Mouse (Mus musculus): ENCODE measurements around the gene Hbb-bs. TPM values are rescaled to one million over a fixed set of nuclear protein-coding genes. Genes with fewer than 3 reads are reported as not detected.
"Not testable (repeated sequence)": the region's sequence is repeated elsewhere in the genome, so short reads cannot be mapped to it uniquely, and the experiment has no call there.

The Hbb-bs gene
- polyA plus RNA-seq, 1 experiment from 2014 or later, result 4,248 TPM

- no peak within 1 kb of the TSS for H3K4me2 ChIP-seq (replicated peaks)
- no peaks in the 10 kb centered on the region for H3K9me3 ChIP-seq (ENCODE audit: control insufficient read depth, low read length)
- DNase-seq (ENCODE audit: low spot score), result no peak
- H3K36me3 ChIP-seq (replicated peaks; ENCODE audit: control insufficient read depth, insufficient read depth), result no peaks in the 10 kb centered on the region
- no peak for ATAC-seq (ENCODE audit: low FRiP score)
- H3K4me3 ChIP-seq (replicated peaks; ENCODE audit: low read length), result no peak within 1 kb of the TSS
- no peaks in the 10 kb centered on the region for H3K4me1 ChIP-seq (replicated peaks; ENCODE audit: control insufficient read depth, insufficient read depth, low read length)
- H3K27me3 ChIP-seq (ENCODE audit: control insufficient read depth, insufficient read depth, low read length), result no peaks in the 10 kb centered on the region
- 56% methylated on average over 2 of the region's 2 CpGs for WGBS
- H3K9ac ChIP-seq, result no peak within 1 kb of the TSS
- H3K27ac ChIP-seq, result no peak within 1 kb of the TSS
Observed at GRCm38 (mm10) chr7:103853090-103853489, 25.2 kb upstream of the Hbb-bs start, which contains the start of gene Hbb-y. Hbb-y (minus strand) TSS chr7:103853216.

DNA sequence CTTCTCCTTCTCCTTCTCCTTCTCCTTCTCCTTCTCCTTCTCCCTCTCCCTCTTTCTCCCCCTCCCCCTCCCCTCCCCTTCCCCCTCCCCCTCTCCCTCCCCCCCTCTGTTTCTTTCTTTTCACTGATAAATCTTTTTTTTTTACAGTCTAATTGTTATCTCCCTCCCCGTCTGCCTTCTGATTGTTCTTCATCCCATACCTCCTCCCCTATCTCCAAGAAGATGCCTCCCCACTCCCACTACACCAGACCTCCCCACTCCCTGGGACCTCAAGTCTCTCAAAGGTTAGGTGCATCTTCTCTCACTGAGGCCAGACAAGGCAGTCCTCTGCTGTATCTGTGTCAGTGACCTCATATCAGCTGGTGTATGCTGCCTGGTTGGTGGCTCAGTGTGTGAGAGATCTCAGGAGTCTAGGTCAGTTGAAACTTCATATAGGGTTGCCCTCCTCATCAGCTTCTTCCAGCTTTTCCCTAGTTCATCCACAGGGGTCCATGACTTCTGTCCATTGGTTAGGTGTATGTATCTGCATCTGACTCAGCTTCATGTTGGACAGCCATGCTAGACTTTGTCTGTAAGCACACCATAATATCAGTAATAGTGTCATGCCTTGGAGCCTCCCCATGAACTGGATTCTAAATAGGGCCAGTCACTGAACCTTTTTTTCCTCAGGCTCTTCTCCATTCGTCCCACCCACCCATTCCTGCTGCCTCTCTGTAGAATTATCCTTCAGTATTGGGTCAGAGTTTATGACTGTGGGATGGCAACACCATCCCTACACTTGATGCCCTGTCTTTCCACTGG is 16.8 kb upstream of the Hbb-bs start:
- 60% methylated on average over 1 of the region's 2 CpGs for WGBS
- ATAC-seq (ENCODE audit: low FRiP score) (no peak), DNase-seq (ENCODE audit: low spot score) (no peak)
- Histone ChIP-seq H3K4me2 (replicated peaks) (no peak overlapping the region), H3K36me3 (replicated peaks; ENCODE audit: control insufficient read depth, insufficient read depth) (no peaks in the 10 kb centered on the region), H3K9ac (no peak overlapping the region), H3K9me3 (ENCODE audit: control insufficient read depth, low read length) (no peaks in the 10 kb centered on the region), H3K27ac (no peak overlapping the region), H3K4me1 (replicated peaks; ENCODE audit: control insufficient read depth, insufficient read depth, low read length) (no peaks in the 10 kb centered on the region), H3K4me3 (replicated peaks; ENCODE audit: low read length) (no peak overlapping the region), H3K27me3 (ENCODE audit: control insufficient read depth, insufficient read depth, low read length) (no peaks in the 10 kb centered on the region)

DNA sequence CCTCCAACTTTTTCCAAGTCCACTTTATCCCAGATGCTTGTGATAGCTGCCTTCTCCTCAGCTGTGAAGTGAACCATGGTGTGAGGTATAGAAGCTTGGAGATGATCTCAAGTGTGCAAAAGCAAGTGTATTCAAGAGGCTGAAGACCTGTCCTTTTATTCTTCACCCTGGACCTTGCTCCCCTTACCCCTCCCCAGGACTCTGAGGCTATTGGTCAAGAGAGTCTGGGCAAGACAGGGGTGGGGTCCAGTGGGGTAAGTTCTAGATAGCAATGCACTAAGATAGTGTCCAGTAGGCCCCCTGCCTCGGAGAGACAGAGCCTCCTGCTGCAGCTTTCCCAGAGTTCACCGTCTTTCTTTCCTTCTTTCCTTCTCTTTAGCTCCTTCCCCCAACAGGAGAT is 15.1 kb upstream of the Hbb-bs start, which contains the start of gene Hbb-bh1:
TSS of gene Hbb-bh1 (minus strand) at position 131 of the 400 bp plus-strand sequence.
- 92% methylated on average over 2 of the region's 2 CpGs for WGBS
- Histone ChIP-seq H3K4me1 (replicated peaks; ENCODE audit: control insufficient read depth, insufficient read depth, low read length) (no peaks in the 10 kb centered on the region), H3K9me3 (ENCODE audit: control insufficient read depth, low read length) (no peaks in the 10 kb centered on the region), H3K4me3 (replicated peaks; ENCODE audit: low read length) (no peak within 1 kb of the TSS), H3K27me3 (ENCODE audit: control insufficient read depth, insufficient read depth, low read length) (no peaks in the 10 kb centered on the region), H3K27ac (no peak within 1 kb of the TSS), H3K4me2 (replicated peaks) (no peak within 1 kb of the TSS), H3K9ac (no peak within 1 kb of the TSS), H3K36me3 (replicated peaks; ENCODE audit: control insufficient read depth, insufficient read depth) (no peaks in the 10 kb centered on the region)
- ATAC-seq (ENCODE audit: low FRiP score) (no peak), DNase-seq (ENCODE audit: low spot score) (no peak)

GRCm38 (mm10) chr7:103840268-103840667 is 12.4 kb upstream of the Hbb-bs start, which contains the start of gene Hbb-bh2:
Hbb-bh2 (minus strand) TSS chr7:103840520.
- Histone ChIP-seq H3K27me3 (ENCODE audit: control insufficient read depth, insufficient read depth, low read length) (no peaks in the 10 kb centered on the region), H3K9ac (no peak within 1 kb of the TSS), H3K4me3 (replicated peaks; ENCODE audit: low read length) (no peak within 1 kb of the TSS), H3K9me3 (ENCODE audit: control insufficient read depth, low read length) (no peaks in the 10 kb centered on the region), H3K27ac (no peak within 1 kb of the TSS), H3K36me3 (replicated peaks; ENCODE audit: control insufficient read depth, insufficient read depth) (no peaks in the 10 kb centered on the region), H3K4me1 (replicated peaks; ENCODE audit: control insufficient read depth, insufficient read depth, low read length) (no peaks in the 10 kb centered on the region), H3K4me2 (replicated peaks) (no peak within 1 kb of the TSS)
- WGBS, result 78% methylated on average over 3 of the region's 3 CpGs
- ATAC-seq (ENCODE audit: low FRiP score), result no peak
- DNase-seq (ENCODE audit: low spot score), result no peak

GRCm38 (mm10) chr7:103827139-103827538 is 757 bp downstream of the Hbb-bs start:
- H3K9ac ChIP-seq; H3K9me3 ChIP-seq (ENCODE audit: control insufficient read depth, low read length); H3K4me1 ChIP-seq (replicated peaks; ENCODE audit: control insufficient read depth, insufficient read depth, low read length); H3K27ac ChIP-seq; H3K4me2 ChIP-seq (replicated peaks); H3K36me3 ChIP-seq (replicated peaks; ENCODE audit: control insufficient read depth, insufficient read depth); DNase-seq (ENCODE audit: low spot score); ATAC-seq (ENCODE audit: low FRiP score); H3K27me3 ChIP-seq (ENCODE audit: control insufficient read depth, insufficient read depth, low read length); H3K4me3 ChIP-seq (replicated peaks; ENCODE audit: low read length): not testable (repeated sequence)
- no CpG with 5 or more reads among the region's 2 CpGs for WGBS

DNA sequence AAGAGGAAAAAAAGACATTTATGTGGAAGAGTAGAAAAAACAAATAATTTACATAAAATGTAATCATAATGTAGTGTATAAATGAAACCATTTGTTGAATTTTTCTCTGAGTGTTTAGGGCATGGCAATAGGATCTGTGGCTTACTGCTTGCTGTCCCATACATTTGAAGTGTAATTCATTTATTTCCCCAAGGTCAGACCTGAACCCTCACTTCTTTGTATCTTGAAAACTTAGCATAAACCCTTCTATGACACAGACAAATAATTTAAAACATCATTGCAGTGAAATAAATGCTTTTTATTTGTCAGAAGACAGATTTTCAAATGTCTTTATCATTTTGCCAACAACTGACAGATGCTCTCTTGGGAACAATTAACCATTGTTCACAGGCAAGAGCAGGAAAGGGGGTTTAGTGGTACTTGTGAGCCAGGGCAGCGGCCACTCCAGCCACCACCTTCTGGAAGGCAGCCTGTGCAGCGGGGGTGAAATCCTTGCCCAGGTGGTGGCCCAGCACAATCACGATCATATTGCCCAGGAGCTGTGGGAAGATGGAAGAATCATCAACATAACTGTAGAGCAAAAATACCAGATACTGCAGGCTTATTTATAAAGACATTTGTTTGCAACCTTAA is 1.5 kb downstream of the Hbb-bs start:
- no peaks in the 10 kb centered on the region for H3K36me3 ChIP-seq (replicated peaks; ENCODE audit: control insufficient read depth, insufficient read depth)
- H3K4me2 ChIP-seq (replicated peaks), result no peak overlapping the region
- ATAC-seq (ENCODE audit: low FRiP score), result no peak
- 54% methylated on average over 3 of the region's 3 CpGs for WGBS
- H3K9ac ChIP-seq, result no peak overlapping the region
- no peaks in the 10 kb centered on the region for H3K9me3 ChIP-seq (ENCODE audit: control insufficient read depth, low read length)
- no peaks in the 10 kb centered on the region for H3K27me3 ChIP-seq (ENCODE audit: control insufficient read depth, insufficient read depth, low read length)
- no peak overlapping the region for H3K27ac ChIP-seq
- no peaks in the 10 kb centered on the region for H3K4me1 ChIP-seq (replicated peaks; ENCODE audit: control insufficient read depth, insufficient read depth, low read length)
- no peak for DNase-seq (ENCODE audit: low spot score)
- no peak overlapping the region for H3K4me3 ChIP-seq (replicated peaks; ENCODE audit: low read length)

DNA sequence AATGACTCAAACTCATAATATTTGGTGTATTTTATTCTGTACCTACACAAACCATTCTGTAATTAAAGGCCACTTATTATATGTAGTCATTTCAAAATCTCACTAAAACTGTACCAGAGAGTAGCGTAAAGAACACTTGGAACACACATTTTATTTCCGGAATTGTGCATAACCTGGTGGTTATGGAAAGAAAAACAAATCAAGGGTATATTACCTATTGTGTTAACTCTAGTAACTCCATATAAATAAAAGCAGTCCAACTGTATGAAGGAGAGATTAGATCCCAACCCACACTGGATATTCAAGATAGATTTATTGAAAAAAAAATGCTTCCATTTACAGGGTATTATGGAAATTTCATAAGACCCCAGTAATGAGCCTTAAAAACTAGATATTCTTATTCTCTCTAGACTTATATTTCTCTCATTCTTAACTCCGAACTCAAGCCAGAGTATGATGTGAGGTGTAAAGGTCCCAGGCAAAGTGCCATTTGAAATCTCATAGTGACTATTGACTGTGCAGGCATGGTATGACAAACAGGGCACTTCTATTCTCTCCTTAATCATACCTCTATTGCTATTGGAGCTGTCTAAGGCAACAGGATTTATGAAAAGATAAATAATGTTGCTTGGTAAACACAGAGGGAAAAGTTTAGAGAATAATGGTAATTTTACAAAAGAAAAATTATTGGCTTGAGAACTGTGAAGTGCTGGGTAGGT is 2.2 kb downstream of the Hbb-bs start:
- Histone ChIP-seq H3K27me3 (ENCODE audit: control insufficient read depth, insufficient read depth, low read length) (no peaks in the 10 kb centered on the region), H3K4me1 (replicated peaks; ENCODE audit: control insufficient read depth, insufficient read depth, low read length) (no peaks in the 10 kb centered on the region), H3K27ac (no peak overlapping the region), H3K36me3 (replicated peaks; ENCODE audit: control insufficient read depth, insufficient read depth) (no peaks in the 10 kb centered on the region), H3K9me3 (ENCODE audit: control insufficient read depth, low read length) (no peaks in the 10 kb centered on the region), H3K4me2 (replicated peaks) (no peak overlapping the region), H3K9ac (no peak overlapping the region), H3K4me3 (replicated peaks; ENCODE audit: low read length) (no peak overlapping the region)
- no peak for DNase-seq (ENCODE audit: low spot score)
- 93% methylated on average over 3 of the region's 3 CpGs for WGBS
- no peak for ATAC-seq (ENCODE audit: low FRiP score)

DNA sequence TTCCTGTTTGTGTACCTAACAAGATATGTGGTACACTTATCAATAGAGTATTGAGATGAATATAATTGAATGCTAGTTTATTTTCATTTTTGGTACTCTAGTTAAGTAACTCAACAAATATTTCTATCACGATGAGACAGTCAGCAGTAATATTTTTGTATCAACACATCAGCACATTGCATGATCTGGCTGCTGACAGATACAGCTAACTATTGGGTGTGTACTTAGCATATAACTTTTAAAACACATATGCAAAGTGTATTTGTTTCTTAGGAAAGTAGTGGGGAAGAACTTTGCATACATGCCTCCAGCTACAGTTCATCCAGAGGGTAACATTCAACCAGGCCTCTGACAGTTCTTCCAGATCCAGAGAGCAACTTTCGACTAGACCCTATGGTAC is 3.3 kb downstream of the Hbb-bs start:
- no peak overlapping the region for H3K4me3 ChIP-seq (replicated peaks; ENCODE audit: low read length)
- no peaks in the 10 kb centered on the region for H3K9me3 ChIP-seq (ENCODE audit: control insufficient read depth, low read length)
- no peaks in the 10 kb centered on the region for H3K4me1 ChIP-seq (replicated peaks; ENCODE audit: control insufficient read depth, insufficient read depth, low read length)
- no peak overlapping the region for H3K9ac ChIP-seq
- H3K4me2 ChIP-seq (replicated peaks), result no peak overlapping the region
- H3K27ac ChIP-seq, result no peak overlapping the region
- 85% methylated on average over 2 of the region's 2 CpGs for WGBS
- DNase-seq (ENCODE audit: low spot score), result no peak
- H3K36me3 ChIP-seq (replicated peaks; ENCODE audit: control insufficient read depth, insufficient read depth), result no peaks in the 10 kb centered on the region
- no peak for ATAC-seq (ENCODE audit: low FRiP score)
- no peaks in the 10 kb centered on the region for H3K27me3 ChIP-seq (ENCODE audit: control insufficient read depth, insufficient read depth, low read length)

DNA sequence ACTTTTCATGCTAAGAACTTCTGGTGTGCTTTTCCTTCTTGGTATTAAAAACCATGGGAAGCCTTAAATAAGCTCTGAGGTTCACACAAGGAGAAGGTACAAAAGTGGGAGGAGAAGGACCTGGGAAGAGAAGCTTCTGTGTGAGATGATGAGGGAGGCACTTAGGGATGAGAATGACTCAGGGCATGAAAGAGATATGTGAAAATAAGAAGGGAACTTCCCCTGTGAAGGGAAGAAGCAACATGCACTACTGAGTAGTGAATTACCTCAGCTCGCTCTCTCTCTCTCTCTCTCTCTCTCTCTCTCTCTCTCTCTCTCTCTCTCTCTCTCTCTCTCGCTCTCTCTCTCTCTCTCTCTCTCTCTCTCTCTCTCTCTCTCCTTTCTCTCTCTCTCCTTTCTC is 12.8 kb downstream of the Hbb-bs start:
- H3K27me3 ChIP-seq (ENCODE audit: control insufficient read depth, insufficient read depth, low read length); H3K9me3 ChIP-seq (ENCODE audit: control insufficient read depth, low read length); DNase-seq (ENCODE audit: low spot score); H3K27ac ChIP-seq; H3K4me1 ChIP-seq (replicated peaks; ENCODE audit: control insufficient read depth, insufficient read depth, low read length); ATAC-seq (ENCODE audit: low FRiP score); H3K9ac ChIP-seq; H3K4me3 ChIP-seq (replicated peaks; ENCODE audit: low read length); H3K4me2 ChIP-seq (replicated peaks); H3K36me3 ChIP-seq (replicated peaks; ENCODE audit: control insufficient read depth, insufficient read depth): not testable (repeated sequence)
- 100% methylated on average over 1 of the region's 2 CpGs for WGBS

All from hindbrain, embryonic 14.5 days (tissue).